Mouse (Mus musculus): Measurements from ENCODE around the gene Megf11. TPM values are rescaled to one million over a fixed set of nuclear protein-coding genes. Genes with fewer than 3 reads are reported as not detected.

Megf11 gene
- total RNA-seq, 2 experiments from 2014 or later, result 0.31 to 0.35 TPM

- DNase-seq, result no peak
- intact Hi-C loops (cut with DNase I), result no loop called here
Observed at GRCm38 (mm10) chr9:64553441-64553840, 168.0 kb downstream of the Megf11 start.

- no peak for DNase-seq
- intact Hi-C loops (cut with DNase I), result no loop called here
Observed at GRCm38 (mm10) chr9:64555620-64556019, 170.2 kb downstream of the Megf11 start.

GRCm38 (mm10) chr9:64557110-64557745 lies 171.8 kb downstream of the Megf11 start:
- intact Hi-C loops (cut with DNase I), result no loop called here
- DNase-seq, result no peak

- intact Hi-C loops (cut with DNase I), result no loop called here
- no peak for DNase-seq
Observed at GRCm38 (mm10) chr9:64557846-64558530, 172.6 kb downstream of the Megf11 start.

GRCm38 (mm10) chr9:64564315-64564767 lies 178.9 kb downstream of the Megf11 start:
- no peak for DNase-seq
- intact Hi-C loops (cut with DNase I), result no loop called here

GRCm38 (mm10) chr9:64565915-64566314 lies 180.5 kb downstream of the Megf11 start:
- intact Hi-C loops (cut with DNase I), result no loop called here
- DNase-seq, result no peak

- no peak for DNase-seq
- intact Hi-C loops (cut with DNase I), result no loop called here
Observed at GRCm38 (mm10) chr9:64566376-64566775, 180.9 kb downstream of the Megf11 start.

- DNase-seq, result no peak
- intact Hi-C loops (cut with DNase I), result no loop called here
Observed at GRCm38 (mm10) chr9:64567482-64567881, 182.1 kb downstream of the Megf11 start.

GRCm38 (mm10) chr9:64568467-64569260 lies 183.2 kb downstream of the Megf11 start:
- intact Hi-C loops (cut with DNase I), result no loop called here
- DNase-seq, result no peak

GRCm38 (mm10) chr9:64570448-64570847 lies 185.0 kb downstream of the Megf11 start:
- no peak for DNase-seq
- intact Hi-C loops (cut with DNase I), result no loop called here

- no peak for DNase-seq
- intact Hi-C loops (cut with DNase I), result no loop called here
Observed at GRCm38 (mm10) chr9:64571091-64571490, 185.7 kb downstream of the Megf11 start.

GRCm38 (mm10) chr9:64572629-64573190 lies 187.3 kb downstream of the Megf11 start:
- no peak for DNase-seq
- intact Hi-C loops (cut with DNase I), result no loop called here

- intact Hi-C loops (cut with DNase I), result no loop called here
- no peak for DNase-seq
Observed at GRCm38 (mm10) chr9:64575658-64576057, 190.2 kb downstream of the Megf11 start.

GRCm38 (mm10) chr9:64576143-64576878 lies 190.9 kb downstream of the Megf11 start:
- intact Hi-C loops (cut with DNase I), result no loop called here
- no peak for DNase-seq

GRCm38 (mm10) chr9:64577156-64577555 lies 191.7 kb downstream of the Megf11 start:
- intact Hi-C loops (cut with DNase I), result no loop called here
- DNase-seq, result no peak

- intact Hi-C loops (cut with DNase I), result no loop called here
- DNase-seq, result no peak
Observed at GRCm38 (mm10) chr9:64578014-64578413, 192.6 kb downstream of the Megf11 start.

GRCm38 (mm10) chr9:64579306-64579705 lies 193.9 kb downstream of the Megf11 start:
- intact Hi-C loops (cut with DNase I), result no loop called here
- no peak for DNase-seq

- no peak for DNase-seq
- intact Hi-C loops (cut with DNase I), result no loop called here
Observed at GRCm38 (mm10) chr9:64586292-64586691, 200.9 kb downstream of the Megf11 start.

- intact Hi-C loops (cut with DNase I), result no loop called here
- DNase-seq, result no peak
Observed at GRCm38 (mm10) chr9:64587991-64588390, 202.6 kb downstream of the Megf11 start.

GRCm38 (mm10) chr9:64590634-64591041 lies 205.2 kb downstream of the Megf11 start:
- peak; percentile 38 to 39 for DNase-seq

More at GRCm38 (mm10) chr9:64590634-64591041, 205.2 kb downstream of the Megf11 start:
- intact Hi-C loops (cut with DNase I), result no loop called here
